In genomic region chrX:48596053-48596452, GRCm38 (mm10) we compare ENCODE assay signal across 25 mouse cellular contexts.
"Had no signal": no experiment of that assay in that cellular context is flagged by ENCODE, and none has a peak within 500 bp of the region (broad histone marks: within the 10 kb centered on the region; RNA-seq: fewer than 3 reads in every experiment).

No protein-coding gene starts in this region.

- H3K27me3 ChIP-seq: heart, embryonic 12.5 days; hindbrain, embryonic 13.5 days; hindbrain, embryonic 15.5 days; kidney, embryonic 15.5 days; limb, embryonic 12.5 days; liver, embryonic 13.5 days; liver, embryonic 15.5 days had no signal

- DNase-seq: gastrocnemius, adult 2 months; gastrocnemius, postnatal 10 days; gastrocnemius, postnatal 25 days; heart, adult 18-20 months; heart, postnatal 10 days; kidney, adult 11 months; kidney, adult 2 months; kidney, adult 9 months; kidney, postnatal 14 days; kidney, postnatal 36 days; liver; liver, embryonic 13.5 days had no signal

- H3K27ac ChIP-seq: gastrocnemius, adult 2 months; heart, embryonic 10.5 days; hindbrain, embryonic 13.5 days; hindbrain, embryonic 15.5 days; hindbrain, postnatal 0 days; kidney, embryonic 15.5 days; kidney, postnatal 0 days; left cerebral cortex, adult 2 months; limb, embryonic 10.5 days; limb, embryonic 12.5 days; liver, embryonic 13.5 days; liver, embryonic 15.5 days had no signal

- H3K9me3 ChIP-seq: heart, embryonic 10.5 days; hindbrain, embryonic 13.5 days; hindbrain, embryonic 15.5 days; kidney, embryonic 15.5 days; limb, embryonic 10.5 days; limb, embryonic 12.5 days; liver, embryonic 13.5 days; liver, embryonic 15.5 days had no signal

- H3K36me3 ChIP-seq: liver, embryonic 15.5 days had no signal

- H3K4me1 ChIP-seq: heart, embryonic 10.5 days; heart, embryonic 12.5 days; kidney, embryonic 15.5 days; limb, embryonic 10.5 days had no signal

- H3K4me2 ChIP-seq: heart, embryonic 12.5 days; hindbrain, embryonic 13.5 days; hindbrain, embryonic 15.5 days; kidney, embryonic 15.5 days; limb, embryonic 12.5 days; liver, embryonic 11.5 days; liver, embryonic 13.5 days; liver, embryonic 15.5 days had no signal

- ATAC-seq: hindbrain, postnatal 0 days; intestine, embryonic 16.5 days had no signal

- H3K9ac ChIP-seq: heart, embryonic 12.5 days; hindbrain, embryonic 13.5 days; hindbrain, embryonic 15.5 days; kidney, embryonic 15.5 days; limb, embryonic 12.5 days; liver, embryonic 13.5 days; liver, embryonic 15.5 days had no signal

- H3K4me3 ChIP-seq: gastrocnemius, adult 2 months; heart, embryonic 10.5 days; heart, embryonic 12.5 days; hindbrain, embryonic 13.5 days; hindbrain, embryonic 15.5 days; kidney, embryonic 15.5 days; left cerebral cortex, adult 2 months; limb, embryonic 10.5 days; limb, embryonic 12.5 days; liver, embryonic 13.5 days; liver, embryonic 15.5 days had no signal
